Mouse (Mus musculus) A20 (cell line): ENCODE results near the gene Xpo1.

Experiments used
- DNase-seq: peaks from one replicate; pipeline ENCODE4 v3.0.0-alpha.2; 2011; ENCODE audit warnings: low read depth, low spot score

Xpo1 gene

DNA sequence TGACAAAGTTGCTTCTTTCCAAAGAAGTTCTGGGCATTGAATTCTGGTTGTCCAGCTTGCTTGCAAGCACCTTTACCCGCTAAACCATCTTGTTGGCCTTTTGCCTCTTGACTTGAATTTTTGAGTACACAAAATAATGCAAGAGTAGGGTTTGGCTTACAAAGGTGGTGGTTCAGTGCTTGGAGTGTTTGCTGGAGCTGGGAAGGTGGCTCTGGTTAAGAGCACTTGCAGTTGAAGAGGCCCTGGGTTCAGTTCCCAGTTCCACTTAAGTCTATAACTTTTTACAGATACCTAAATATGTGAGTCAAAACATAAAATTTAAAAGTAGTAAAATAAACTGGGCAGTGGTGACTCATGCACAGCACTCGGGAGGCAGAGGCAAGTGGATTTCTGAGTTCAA lies 42.5 kb downstream of the Xpo1 start:
- DNase-seq = no peak

- DNase-seq = no peak
Observed at GRCm38 (mm10) chr11:23299910-23300309, 44.1 kb downstream of the Xpo1 start.

GRCm38 (mm10) chr11:23303126-23303525 lies 47.3 kb downstream of the Xpo1 start:
- DNase-seq = no peak

GRCm38 (mm10) chr11:23305101-23305672 lies 49.3 kb downstream of the Xpo1 start:
- DNase-seq = peak; percentile 40

GRCm38 (mm10) chr11:23305673-23306608 lies 50.1 kb downstream of the Xpo1 start:
- DNase-seq = peak; percentile 96

DNA sequence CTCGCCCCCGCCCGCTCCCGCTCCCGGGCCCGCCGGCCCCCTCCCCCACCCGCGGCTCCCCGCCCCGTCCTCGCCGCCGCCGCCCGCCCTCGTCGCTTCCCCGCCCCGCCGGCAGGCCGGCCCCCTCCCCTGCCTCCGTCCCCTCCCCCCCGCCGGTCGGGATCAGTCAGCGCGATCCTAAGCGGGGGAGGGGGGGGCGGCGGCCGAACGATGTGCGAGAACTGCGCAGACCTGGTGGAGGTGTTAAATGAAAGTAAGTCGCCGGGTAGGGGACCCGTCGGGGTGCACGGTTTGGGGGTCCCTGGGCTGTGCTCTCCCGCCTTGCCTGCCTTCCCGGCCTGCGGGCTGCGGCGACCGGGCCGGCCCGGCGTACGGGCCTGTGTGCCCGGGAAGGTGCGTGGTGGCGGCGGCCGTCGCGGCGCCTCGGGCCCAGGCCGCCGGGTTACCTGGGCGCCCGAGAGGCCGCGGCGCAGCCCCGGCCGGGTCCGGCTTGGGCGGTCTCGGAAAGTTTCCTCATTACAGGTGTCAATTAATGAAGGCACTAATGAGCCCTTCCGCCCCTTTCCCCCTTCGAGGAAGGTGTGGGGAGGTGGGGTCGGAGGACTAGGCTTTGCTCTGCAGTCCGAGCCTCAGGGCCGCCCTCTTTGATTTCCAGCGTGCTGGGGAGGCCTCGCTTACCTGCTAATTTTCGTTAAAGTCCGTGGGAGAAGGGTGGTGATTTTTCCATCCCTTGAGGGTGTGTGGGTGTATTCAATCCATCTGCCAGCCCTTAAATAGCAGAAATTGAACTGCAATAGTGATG lies 51.1 kb downstream of the Xpo1 start, which contains the start of gene Usp34:
TSS of gene Usp34 (plus strand) at position 132 of the 802 bp plus-strand sequence.
- peak; percentile 72 for DNase-seq

GRCm38 (mm10) chr11:23307566-23307920 lies 51.7 kb downstream of the Xpo1 start:
- DNase-seq = no peak

- DNase-seq = no peak
Observed at GRCm38 (mm10) chr11:23313496-23313895, 57.7 kb downstream of the Xpo1 start.

- DNase-seq = no peak
Observed at GRCm38 (mm10) chr11:23329413-23329812, 73.6 kb downstream of the Xpo1 start.

DNA sequence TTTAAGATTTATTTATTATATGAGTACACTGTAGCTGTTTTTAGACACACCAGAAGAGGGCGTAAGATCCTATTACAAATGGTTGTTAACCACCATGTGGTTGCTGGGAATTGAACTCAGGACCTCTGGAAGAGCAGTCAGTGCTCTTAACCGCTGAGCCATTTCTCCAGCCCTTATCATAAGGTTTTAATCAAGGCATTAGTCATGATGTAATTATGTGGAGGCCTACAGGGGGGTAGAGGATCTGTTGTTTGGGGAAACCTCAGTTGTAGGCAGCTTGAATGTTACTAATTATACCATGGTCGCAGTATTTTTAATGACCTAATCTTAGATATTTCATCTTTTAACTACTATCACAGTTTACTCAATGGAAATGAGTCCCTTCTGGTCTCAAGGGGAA lies 76.3 kb downstream of the Xpo1 start:
- DNase-seq = no peak

DNA sequence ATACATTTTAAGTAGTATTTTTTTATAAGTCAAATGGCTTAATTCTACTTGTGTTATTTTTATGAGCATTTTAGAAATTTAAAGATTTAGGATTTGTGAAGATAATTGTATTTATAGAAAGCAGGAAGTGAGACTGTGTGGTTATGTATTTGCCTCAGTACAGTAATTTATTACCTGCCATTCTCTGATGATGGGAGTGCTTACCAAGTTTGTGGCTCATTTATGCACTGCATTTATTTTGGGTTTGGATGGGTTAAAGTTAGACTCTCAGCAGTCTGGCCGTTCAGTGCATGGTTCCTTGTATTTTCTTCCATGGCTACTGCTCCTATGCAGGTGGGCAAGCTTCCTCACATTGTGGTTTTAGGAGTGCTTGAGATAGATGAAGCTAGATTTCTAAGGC lies 79.3 kb downstream of the Xpo1 start:
- DNase-seq = peak; percentile 64
